Mouse (Mus musculus) G1E-ER4 (cell line): Measurements from ENCODE around the gene Cyp4a14. TPM values are rescaled to one million over a fixed set of nuclear protein-coding genes. Genes with fewer than 3 reads are reported as not detected.
"Not testable (repeated sequence)": the region's sequence is repeated elsewhere in the genome, so short reads cannot be mapped to it uniquely, and the experiment has no call there.

Experiments
- GATA1 ChIP-seq: IDR thresholded peaks from one replicate; pipeline ENCODE4 v1.8.0; 2012; ENCODE audit warnings: low read length, inconsistent platforms
- polyA plus RNA-seq: library from polyadenylated mRNA; stranded (reverse); fragments of >175 nt; gene quantifications from 2 replicates; pipeline ENCODE4 v1.2.3, GENCODE M21; 2012

Cyp4a14 gene
- not detected in 2 replicates for polyA plus RNA-seq

- TF ChIP-seq GATA1 = no peak
Measured at GRCm38 (mm10) chr4:115496001-115496400, at the start of gene Cyp4a14. TSS of gene Cyp4a14 (minus strand) at chr4:115496142.

GRCm38 (mm10) chr4:115545101-115545500 lies 49.2 kb upstream of the Cyp4a14 start:
- no peak for TF ChIP-seq GATA1

- no peak for TF ChIP-seq GATA1
Measured at GRCm38 (mm10) chr4:115521766-115522165, 25.8 kb upstream of the Cyp4a14 start.

GRCm38 (mm10) chr4:115519444-115519843 lies 23.5 kb upstream of the Cyp4a14 start:
- TF ChIP-seq GATA1 = no peak

GRCm38 (mm10) chr4:115518000-115518399 lies 22.1 kb upstream of the Cyp4a14 start, which contains the start of gene Cyp4a10:
TSS of gene Cyp4a10 (plus strand) at chr4:115518264.
- TF ChIP-seq GATA1 = not testable (repeated sequence)

- no peak for TF ChIP-seq GATA1
Measured at GRCm38 (mm10) chr4:115497466-115497865, 1.5 kb upstream of the Cyp4a14 start.

GRCm38 (mm10) chr4:115481006-115481652 lies 14.8 kb downstream of the Cyp4a14 start:
- no peak for TF ChIP-seq GATA1

GRCm38 (mm10) chr4:115452304-115452703 lies 43.6 kb downstream of the Cyp4a14 start, which contains the start of gene Cyp4a30b:
TSS of gene Cyp4a30b (plus strand) at chr4:115452604.
- no peak for TF ChIP-seq GATA1

GRCm38 (mm10) chr4:115450577-115451137 lies 45.3 kb downstream of the Cyp4a14 start:
- TF ChIP-seq GATA1 = no peak

Other genes with a start within 250 kb of the Cyp4a14 start
- gene Cyp4a12a, start 197.1 kb downstream of the Cyp4a14 start, polyA plus RNA-seq = not detected in 2 replicates
- gene Cyp4a12b, start 84.5 kb downstream of the Cyp4a14 start, polyA plus RNA-seq = not detected in 2 replicates
- not detected in 2 replicates for gene Cyp4a30b, start 43.5 kb downstream of the Cyp4a14 start, polyA plus RNA-seq
- not detected in 2 replicates for gene Cyp4a10, start 22.1 kb upstream of the Cyp4a14 start, polyA plus RNA-seq
- not detected in 2 replicates for gene Cyp4a31, start 67.5 kb upstream of the Cyp4a14 start, polyA plus RNA-seq
- gene Cyp4a32, start 104.8 kb upstream of the Cyp4a14 start, polyA plus RNA-seq = not detected in 2 replicates
- not detected in 2 replicates for gene Cyp4b1, start 151.6 kb upstream of the Cyp4a14 start, polyA plus RNA-seq
- gene Efcab14, start 241.6 kb upstream of the Cyp4a14 start, polyA plus RNA-seq = 18.6 and 21.4 TPM in 2 replicates